Mouse (Mus musculus) liver, postnatal 0 days (tissue): ENCODE data around the gene Gm7075. TPM values are rescaled to one million over a fixed set of nuclear protein-coding genes. Genes with fewer than 3 reads are reported as not detected.
A peak's percentile ranks its signal among the peaks of the same experiment; 100 is the strongest.

ENCODE experiments used
- ATAC-seq: fragments of 200-750 bp; cut with Nextera tagmentation; 2 replicates; pipeline ENCODE4 v1.8.0; 2017; ENCODE audit warnings: mild to moderate bottlenecking, moderate library complexity
- DNase-seq: peaks from one replicate; pipeline ENCODE4 v3.0.0-alpha.2; 2016
- H3K27ac ChIP-seq: fragments of 300-500 bp; sonication (generic); 2 replicates; pipeline ENCODE4 v1.5.1; 2014; ENCODE audit warnings: antibody characterized with exemption, moderate library complexity, mild to moderate bottlenecking, low read depth
- H3K27me3 ChIP-seq: fragments of 300-500 bp; sonication (generic); 2 replicates; pipeline ENCODE4 v1.6.1; 2014; ENCODE audit warnings: low read length, control low read depth, mixed read lengths; ENCODE audit not compliant: insufficient read depth
- H3K36me3 ChIP-seq: fragments of 300-500 bp; sonication (generic); replicated peaks from 2 replicates; pipeline ENCODE4 v1.6.1; 2014; ENCODE audit warnings: mild to moderate bottlenecking, control low read depth, low read length, moderate library complexity, mixed read lengths; ENCODE audit not compliant: insufficient read depth
- H3K4me1 ChIP-seq: fragments of 300-500 bp; sonication (generic); 2 replicates; pipeline ENCODE4 v1.6.1; 2014; ENCODE audit warnings: antibody characterized with exemption, mild to moderate bottlenecking, control low read depth; ENCODE audit not compliant: insufficient read depth
- H3K4me2 ChIP-seq: fragments of 300-500 bp; sonication (generic); 2 replicates; pipeline ENCODE4 v1.6.1; 2014; ENCODE audit warnings: low read depth, mild to moderate bottlenecking, low read length, moderate library complexity, mixed read lengths
- H3K4me3 ChIP-seq: fragments of 300-500 bp; sonication (generic); 2 replicates; pipeline ENCODE4 v1.5.1; 2014; ENCODE audit warnings: low read depth, low read length
- H3K9ac ChIP-seq: fragments of 300-500 bp; sonication (generic); replicated peaks from 2 replicates; pipeline ENCODE4 v1.6.1; 2014; ENCODE audit warnings: mild to moderate bottlenecking, moderate library complexity
- H3K9me3 ChIP-seq: fragments of 300-500 bp; sonication (generic); 2 replicates; pipeline ENCODE4 v1.6.1; 2016; ENCODE audit warnings: mild to moderate bottlenecking, control low read depth, low read length, mixed read lengths
- CTCF ChIP-seq: sonication (generic); IDR thresholded peaks from 2 replicates; pipeline ENCODE4 v1.5.1; 2016; ENCODE audit warnings: antibody characterized with exemption, low read depth
- EP300 ChIP-seq: IDR thresholded peaks from 2 replicates; pipeline ENCODE4 v1.6.1; 2016; ENCODE audit warnings: antibody characterized with exemption, low read depth, mild to moderate bottlenecking
- WGBS: fragments of 180-500 bp; shearing (Covaris S2); extraction: QIAGEN DNeasy Blood & Tissue Kit; methylation state at CpG from one replicate; pipeline ENCODE4 v1.1.7; 2014; ENCODE audit not compliant: insufficient replicate concordance; 5-methylcytosine and 5-hydroxymethylcytosine counted together
- polyA plus RNA-seq: library from polyadenylated mRNA; unstranded; fragments of >200 nt; fragmentation: Nextera tagmentation; extraction: Ambion mirVana; gene quantifications from 2 replicates; pipeline ENCODE4 v1.2.1, GENCODE M21; 2015

The Gm7075 gene
- polyA plus RNA-seq, 1 experiment from 2014 or later = not detected

- WGBS = 48% methylated on average over 16 of the region's 16 CpGs
- Histone ChIP-seq H3K4me3 (no peak overlapping the region), H3K4me2 (peak overlapping the region; percentile 55)
Observed at GRCm38 (mm10) chr10:63410162-63410956, 11.2 kb downstream of the Gm7075 start.

DNA sequence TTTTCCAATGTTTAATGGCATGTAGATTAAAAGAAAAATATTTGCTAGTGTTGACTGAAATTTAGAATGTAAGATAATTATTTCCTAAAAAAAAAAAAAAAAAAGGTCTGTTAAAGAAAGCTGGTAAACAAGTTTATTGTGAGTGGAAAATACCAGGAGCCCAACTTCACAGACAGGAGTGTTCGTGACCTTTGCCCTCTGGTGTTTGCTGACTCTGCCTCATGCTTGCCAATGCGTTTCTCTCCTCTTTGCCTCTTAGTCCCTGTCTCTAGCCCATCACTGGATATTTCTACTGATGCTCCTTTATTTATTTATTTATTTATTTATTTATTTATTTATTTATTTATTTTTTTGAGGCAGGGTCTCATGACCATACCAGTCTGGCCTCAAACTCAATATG, 18.0 kb downstream of the Gm7075 start:
- Histone ChIP-seq H3K4me1 (no peaks in the 10 kb centered on the region), H3K36me3 (peaks cover 8% of the 10 kb centered on the region; the same call in 1 of the 2 replicates), H3K27me3 (no peaks in the 10 kb centered on the region), H3K9me3 (no peaks in the 10 kb centered on the region), H3K4me2 (no peak overlapping the region), H3K4me3 (no peak overlapping the region), H3K27ac (peak overlapping the region; percentile 7; the same call in 1 of the 2 replicates), H3K9ac (no peak overlapping the region)
- peak; percentile 42; the same call in 1 of the 2 replicates for ATAC-seq
- DNase-seq = no peak
- 68% methylated on average over 2 of the region's 2 CpGs for WGBS
- TF ChIP-seq EP300 (no peak), CTCF (no peak)

More at GRCm38 (mm10) chr10:63410162-63410956, 11.2 kb downstream of the Gm7075 start:
- TF ChIP-seq CTCF (no peak), EP300 (no peak)
- Histone ChIP-seq H3K9me3 (no peaks in the 10 kb centered on the region), H3K27ac (peak overlapping the region; percentile 51; the same call in 1 of the 2 replicates), H3K9ac (no peak overlapping the region), H3K36me3 (peaks cover 5% of the 10 kb centered on the region; the same call in 1 of the 2 replicates), H3K4me1 (peaks cover 6% of the 10 kb centered on the region; the same call in 1 of the 2 replicates), H3K27me3 (no peaks in the 10 kb centered on the region)
- ATAC-seq (peak; percentile 79), DNase-seq (no peak)

DNA sequence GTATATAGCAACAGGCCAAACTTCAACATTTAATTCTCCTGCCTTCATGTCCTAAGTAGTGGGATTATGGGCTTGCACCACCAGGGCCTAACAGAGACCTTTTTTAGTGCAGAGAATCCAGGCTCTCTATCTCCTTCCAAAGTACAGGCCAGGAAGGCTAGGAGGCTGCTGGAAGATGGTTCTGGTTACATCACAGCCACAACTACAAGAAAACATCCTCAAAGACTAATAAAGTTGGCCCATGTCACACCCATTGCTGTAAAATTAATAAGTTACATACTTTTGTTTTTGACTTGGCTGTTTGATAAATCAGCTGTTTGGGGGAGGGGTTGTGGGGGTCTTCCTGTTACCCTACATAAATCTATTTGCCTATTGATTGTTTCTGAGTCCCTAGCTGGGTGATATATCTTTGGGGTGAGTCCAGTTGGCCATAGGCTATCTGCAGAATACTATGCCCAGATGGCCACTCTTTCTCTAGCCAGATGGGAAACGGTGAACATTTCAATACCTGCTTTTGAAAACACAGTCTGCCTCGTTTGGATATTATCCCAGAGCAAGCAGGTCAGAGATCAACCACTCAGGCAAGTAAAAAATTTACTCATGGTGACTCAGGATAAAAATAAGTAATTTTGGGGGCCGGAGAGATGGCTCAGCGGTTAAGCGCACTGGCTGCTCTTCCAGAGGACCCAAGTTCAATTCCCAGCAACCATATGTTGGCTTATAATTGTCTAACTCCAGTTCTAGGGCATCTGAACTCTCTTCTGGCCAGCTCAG, 18.7 kb downstream of the Gm7075 start:
- TF ChIP-seq EP300 (no peak), CTCF (no peak)
- H3K27me3 ChIP-seq = no peaks in the 10 kb centered on the region
- H3K36me3 ChIP-seq = peaks cover 8% of the 10 kb centered on the region; the same call in 1 of the 2 replicates
- peak overlapping the region; percentile 7; the same call in 1 of the 2 replicates for H3K27ac ChIP-seq
- H3K4me1 ChIP-seq = no peaks in the 10 kb centered on the region
- H3K9ac ChIP-seq = no peak overlapping the region
- no peak for DNase-seq
- no peaks in the 10 kb centered on the region for H3K9me3 ChIP-seq
- H3K4me3 ChIP-seq = no peak overlapping the region
- 55% methylated on average over 5 of the region's 5 CpGs for WGBS
- H3K4me2 ChIP-seq = no peak overlapping the region
- peak; percentile 76 for ATAC-seq

GRCm38 (mm10) chr10:63396963-63397362, 24.6 kb downstream of the Gm7075 start:
- no peak overlapping the region for H3K9ac ChIP-seq
- DNase-seq (no peak), ATAC-seq (no peak)
- no peak for TF ChIP-seq CTCF
- TF ChIP-seq EP300 = no peak
- no peaks in the 10 kb centered on the region for H3K4me1 ChIP-seq
- H3K9me3 ChIP-seq = no peaks in the 10 kb centered on the region
- no peak overlapping the region for H3K27ac ChIP-seq
- 89% methylated on average over 10 of the region's 10 CpGs for WGBS
- no peaks in the 10 kb centered on the region for H3K27me3 ChIP-seq
- H3K4me3 ChIP-seq = no peak overlapping the region
- H3K36me3 ChIP-seq = 0 out of 2 replicates have a peak, but pooled peaks cover 3% of the 10 kb centered on the region
- no peak overlapping the region for H3K4me2 ChIP-seq

DNA sequence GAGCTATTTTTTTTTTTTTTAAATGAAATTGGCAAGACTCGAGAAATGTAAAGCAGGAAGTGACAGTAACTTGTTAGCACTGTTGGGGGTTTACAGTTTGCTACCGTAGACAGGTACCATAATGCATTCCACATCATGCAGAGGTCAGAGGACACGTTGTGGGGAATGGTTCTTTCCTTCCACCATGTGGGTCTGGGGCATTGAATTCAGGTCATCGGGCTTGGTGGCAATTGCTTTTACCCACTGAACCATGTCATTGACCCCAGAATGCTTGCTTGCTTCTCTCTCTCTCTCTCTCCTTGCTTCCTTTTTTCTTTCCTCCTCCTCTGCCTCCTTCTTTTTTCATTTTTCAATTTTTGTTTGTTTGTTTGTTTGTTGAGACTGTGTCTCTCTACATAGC, 32.6 kb downstream of the Gm7075 start:
- no peak for DNase-seq
- Histone ChIP-seq H3K4me1 (0 out of 2 replicates have a peak, but pooled peaks cover 5% of the 10 kb centered on the region), H3K27me3 (no peaks in the 10 kb centered on the region), H3K36me3 (no peaks in the 10 kb centered on the region), H3K4me2 (no peak overlapping the region), H3K27ac (no peak overlapping the region), H3K9me3 (no peaks in the 10 kb centered on the region), H3K9ac (no peak overlapping the region), H3K4me3 (no peak overlapping the region)
- TF ChIP-seq EP300 (no peak), CTCF (no peak)
- ATAC-seq = no peak
- 56% methylated on average over 4 of the region's 4 CpGs for WGBS

GRCm38 (mm10) chr10:63386991-63387390, 34.6 kb downstream of the Gm7075 start:
- no peak for ATAC-seq
- no peaks in the 10 kb centered on the region for H3K9me3 ChIP-seq
- H3K4me2 ChIP-seq = peak overlapping the region; percentile 83
- no peaks in the 10 kb centered on the region for H3K27me3 ChIP-seq
- peak overlapping the region; percentile 59 for H3K4me3 ChIP-seq
- peaks cover 8% of the 10 kb centered on the region for H3K4me1 ChIP-seq
- H3K36me3 ChIP-seq = no peaks in the 10 kb centered on the region
- peak overlapping the region; percentile 67 for H3K9ac ChIP-seq
- WGBS = under 1% methylated on average over 10 of the region's 10 CpGs
- H3K27ac ChIP-seq = peak overlapping the region; percentile 77
- no peak for DNase-seq
- TF ChIP-seq CTCF (no peak), EP300 (no peak)
